Mouse (Mus musculus): ENCODE measurements around the gene Psmd11. TPM values are rescaled to one million over a fixed set of nuclear protein-coding genes. Genes with fewer than 3 reads are reported as not detected.
"Not testable (repeated sequence)": the region's sequence is repeated elsewhere in the genome, so short reads cannot be mapped to it uniquely, and the experiment has no call there.

Psmd11 gene
- polyA plus RNA-seq, 1 experiment from 2014 or later = 215 TPM

DNA sequence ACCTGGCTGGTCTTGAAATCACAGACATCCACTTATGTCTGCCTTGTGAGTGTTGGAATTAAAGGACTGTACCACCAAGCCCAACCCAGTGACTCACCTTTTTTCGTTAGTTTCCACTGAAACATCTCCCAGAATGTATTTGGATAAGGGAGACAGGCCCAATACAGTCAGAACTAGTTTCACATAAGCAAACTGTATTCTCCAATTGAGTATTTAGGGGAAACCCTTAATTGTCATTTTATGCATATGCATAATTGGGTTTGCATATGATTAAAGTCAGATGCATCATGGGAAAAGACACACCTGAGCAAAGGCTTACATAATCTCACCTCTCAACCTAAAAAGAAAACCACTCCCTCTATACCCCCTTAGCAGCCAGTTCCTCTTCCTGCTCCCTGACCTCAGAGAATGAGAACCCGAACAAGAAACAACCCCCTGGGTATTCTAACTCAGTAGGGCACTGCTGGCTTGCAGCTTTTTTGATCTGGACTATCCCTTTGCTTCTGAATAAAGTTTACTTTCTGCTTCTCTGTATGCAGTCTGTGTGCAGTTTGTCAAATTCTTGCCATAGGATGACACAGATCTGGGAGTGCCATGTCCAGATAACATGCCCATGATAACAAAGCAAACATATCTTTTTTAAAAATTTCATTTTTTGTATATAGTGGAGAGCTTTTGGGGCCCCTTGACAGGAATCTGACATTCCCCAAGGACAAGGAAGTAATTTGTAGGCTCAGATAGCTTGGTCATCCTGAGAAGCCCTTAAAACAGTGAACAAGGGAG lies 8.0 kb upstream of the Psmd11 start:
- Histone ChIP-seq H3K4me3 (ENCODE audit: low read depth, low read length) (no peak overlapping the region), H3K27me3 (ENCODE audit: control insufficient read depth, insufficient read depth, low read length) (no peaks in the 10 kb centered on the region), H3K36me3 (ENCODE audit: control insufficient read depth, insufficient read depth, low read length) (peaks cover 10% of the 10 kb centered on the region), H3K9ac (ENCODE audit: low read depth, low read length) (no peak overlapping the region), H3K9me3 (replicated peaks; ENCODE audit: control insufficient read depth, low read length) (0 out of 2 replicates have a peak, but pooled peaks cover 4% of the 10 kb centered on the region), H3K4me2 (no peak overlapping the region), H3K27ac (ENCODE audit: low read depth, low read length) (no peak overlapping the region), H3K4me1 (ENCODE audit: control insufficient read depth, insufficient read depth, low read length) (no peaks in the 10 kb centered on the region)
- WGBS (ENCODE audit: insufficient replicate concordance) = 67% methylated on average over 2 of the region's 2 CpGs
- ATAC-seq (replicated peaks; ENCODE audit: insufficient number of reproducible peaks, low FRiP score, low TSS enrichment) = no peak

DNA sequence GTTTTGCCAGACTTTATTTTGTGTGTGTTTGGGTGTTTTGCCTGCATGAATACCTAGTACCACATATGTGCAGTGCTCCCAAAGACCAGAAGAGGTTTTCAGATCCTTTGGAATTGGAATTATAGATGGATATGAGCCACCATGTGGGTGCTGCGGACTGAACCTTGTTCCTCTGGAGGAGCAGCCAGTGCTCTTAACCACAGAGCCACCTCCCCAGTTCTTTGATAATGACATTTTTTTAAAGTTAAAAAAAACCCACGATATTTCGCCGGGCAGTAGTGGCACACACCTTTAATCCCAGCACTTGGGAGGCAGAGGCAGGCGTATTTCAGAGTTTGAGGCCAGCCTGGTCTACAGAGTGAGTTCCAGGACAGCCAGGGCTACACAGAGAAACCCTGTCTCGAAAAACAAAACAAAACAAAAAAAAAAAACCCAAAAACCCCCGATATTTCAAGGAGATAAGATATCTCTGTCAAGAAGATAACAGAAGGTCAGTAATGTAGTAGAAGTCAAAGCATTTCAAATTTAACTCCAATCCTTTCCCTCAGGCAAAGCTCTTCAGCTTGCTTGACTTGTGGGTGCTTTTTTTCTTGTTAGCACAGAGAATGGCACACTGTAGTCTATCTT lies 6.9 kb upstream of the Psmd11 start:
- Histone ChIP-seq H3K9me3 (replicated peaks; ENCODE audit: control insufficient read depth, low read length) (0 out of 2 replicates have a peak, but pooled peaks cover 4% of the 10 kb centered on the region), H3K27me3 (ENCODE audit: control insufficient read depth, insufficient read depth, low read length) (no peaks in the 10 kb centered on the region), H3K4me1 (ENCODE audit: control insufficient read depth, insufficient read depth, low read length) (no peaks in the 10 kb centered on the region), H3K4me3 (ENCODE audit: low read depth, low read length) (no peak overlapping the region), H3K36me3 (ENCODE audit: control insufficient read depth, insufficient read depth, low read length) (peaks cover 7% of the 10 kb centered on the region; the same call in 1 of the 2 replicates), H3K9ac (ENCODE audit: low read depth, low read length) (no peak overlapping the region), H3K27ac (ENCODE audit: low read depth, low read length) (no peak overlapping the region), H3K4me2 (no peak overlapping the region)
- ATAC-seq (replicated peaks; ENCODE audit: insufficient number of reproducible peaks, low FRiP score, low TSS enrichment) = no peak
- WGBS (ENCODE audit: insufficient replicate concordance) = 73% methylated on average over 7 of the region's 7 CpGs

DNA sequence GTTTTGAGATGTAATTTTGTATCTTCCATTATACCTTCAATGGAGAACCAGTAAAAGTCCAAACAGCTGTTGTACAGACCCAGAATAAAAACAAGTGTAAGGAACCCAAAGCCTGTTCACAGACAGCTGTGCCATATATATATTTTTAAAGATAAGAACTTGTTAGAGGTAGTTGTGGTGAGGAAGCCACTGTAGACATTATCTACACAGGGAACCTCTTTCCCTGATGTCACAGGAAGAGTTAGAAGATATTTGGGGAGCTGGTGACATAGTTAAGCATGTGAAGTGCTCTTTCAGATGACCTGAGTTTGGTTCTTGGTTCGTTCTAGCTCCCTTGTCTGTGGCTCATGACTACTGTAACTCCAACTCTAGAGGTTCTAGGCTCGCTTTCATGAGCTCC lies 3.7 kb upstream of the Psmd11 start:
- no peaks in the 10 kb centered on the region for H3K36me3 ChIP-seq (ENCODE audit: control insufficient read depth, insufficient read depth, low read length)
- 72% methylated on average over 2 of the region's 2 CpGs for WGBS (ENCODE audit: insufficient replicate concordance)
- no peaks in the 10 kb centered on the region for H3K9me3 ChIP-seq (replicated peaks; ENCODE audit: control insufficient read depth, low read length)
- H3K27me3 ChIP-seq (ENCODE audit: control insufficient read depth, insufficient read depth, low read length) = no peaks in the 10 kb centered on the region
- H3K4me2 ChIP-seq = no peak overlapping the region
- H3K27ac ChIP-seq (ENCODE audit: low read depth, low read length) = no peak overlapping the region
- ATAC-seq (replicated peaks; ENCODE audit: insufficient number of reproducible peaks, low FRiP score, low TSS enrichment) = no peak
- no peak overlapping the region for H3K9ac ChIP-seq (ENCODE audit: low read depth, low read length)
- H3K4me1 ChIP-seq (ENCODE audit: control insufficient read depth, insufficient read depth, low read length) = no peaks in the 10 kb centered on the region
- no peak overlapping the region for H3K4me3 ChIP-seq (ENCODE audit: low read depth, low read length)

DNA sequence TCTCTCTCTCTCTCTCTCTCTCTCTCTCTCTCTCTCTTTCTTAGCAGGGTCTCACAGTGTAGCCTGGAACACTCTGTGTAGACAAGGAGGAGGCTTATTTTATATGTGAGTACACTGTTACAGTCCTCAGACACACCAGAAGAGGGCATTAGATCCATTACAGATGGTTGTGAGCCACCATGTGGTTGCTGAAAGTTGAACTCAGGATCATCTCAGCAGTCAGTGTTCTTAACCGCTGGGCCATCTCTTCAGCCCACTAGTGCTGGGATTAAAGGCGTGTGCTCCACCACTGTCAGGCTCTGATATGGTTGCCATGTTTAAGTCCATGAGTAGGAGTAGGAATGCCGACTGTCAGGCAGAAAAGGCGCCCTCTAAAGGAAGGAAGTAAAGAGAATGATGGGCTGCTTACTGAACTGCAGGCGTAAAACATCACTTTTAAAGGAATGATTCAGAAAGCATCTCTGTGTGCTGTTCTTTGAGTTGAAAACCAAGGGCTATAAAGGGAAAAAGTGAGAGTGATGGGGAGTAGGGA lies 3.1 kb upstream of the Psmd11 start:
- no peak for ATAC-seq (replicated peaks; ENCODE audit: insufficient number of reproducible peaks, low FRiP score, low TSS enrichment)
- H3K36me3 ChIP-seq (ENCODE audit: control insufficient read depth, insufficient read depth, low read length) = no peaks in the 10 kb centered on the region
- no peaks in the 10 kb centered on the region for H3K4me1 ChIP-seq (ENCODE audit: control insufficient read depth, insufficient read depth, low read length)
- no peak overlapping the region for H3K4me3 ChIP-seq (ENCODE audit: low read depth, low read length)
- H3K27me3 ChIP-seq (ENCODE audit: control insufficient read depth, insufficient read depth, low read length) = no peaks in the 10 kb centered on the region
- H3K27ac ChIP-seq (ENCODE audit: low read depth, low read length) = no peak overlapping the region
- no peak overlapping the region for H3K9ac ChIP-seq (ENCODE audit: low read depth, low read length)
- H3K4me2 ChIP-seq = no peak overlapping the region
- WGBS (ENCODE audit: insufficient replicate concordance) = 52% methylated on average over 5 of the region's 5 CpGs
- no peaks in the 10 kb centered on the region for H3K9me3 ChIP-seq (replicated peaks; ENCODE audit: control insufficient read depth, low read length)

DNA sequence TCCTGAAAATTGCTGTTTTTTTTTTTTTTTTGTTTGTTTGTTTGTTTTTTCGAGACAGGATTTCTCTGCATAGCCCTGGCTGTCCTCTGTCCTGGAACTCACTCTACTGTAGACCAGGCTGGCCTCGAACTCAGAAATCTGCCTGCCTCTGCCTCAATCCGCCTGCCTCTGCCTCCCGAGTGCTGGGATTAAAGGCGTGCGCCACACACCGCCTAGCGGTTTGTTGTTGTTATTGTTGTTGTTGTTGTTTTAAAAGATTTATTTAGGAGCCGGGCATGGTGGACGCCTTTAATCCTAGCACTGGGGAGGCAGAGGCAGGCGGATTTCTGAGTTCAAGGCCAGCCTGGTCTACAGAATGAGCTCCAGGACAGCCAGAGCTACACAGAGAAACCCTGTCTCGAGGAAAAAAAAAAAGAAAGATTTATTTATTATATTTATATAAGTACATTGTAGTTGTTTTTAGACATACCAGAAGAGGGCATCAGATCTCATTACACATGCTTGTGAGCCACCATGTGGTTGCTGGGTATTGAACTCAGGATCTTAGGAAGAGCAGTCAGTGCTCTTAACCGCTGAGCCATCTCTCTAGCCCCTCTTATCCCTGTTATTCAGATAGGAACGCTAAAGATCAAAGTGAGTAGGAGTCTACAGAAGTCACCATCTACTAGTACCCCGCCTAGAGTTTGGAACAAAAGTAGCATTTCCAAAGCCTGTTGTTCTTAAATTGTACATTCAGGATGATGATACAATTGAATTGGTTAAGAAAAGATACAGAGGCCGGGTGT lies 2.2 kb upstream of the Psmd11 start:
- 76% methylated on average over 16 of the region's 16 CpGs for WGBS (ENCODE audit: insufficient replicate concordance)
- not testable (repeated sequence) for H3K9ac ChIP-seq (ENCODE audit: low read depth, low read length); ATAC-seq (replicated peaks; ENCODE audit: insufficient number of reproducible peaks, low FRiP score, low TSS enrichment); H3K36me3 ChIP-seq (ENCODE audit: control insufficient read depth, insufficient read depth, low read length); H3K9me3 ChIP-seq (replicated peaks; ENCODE audit: control insufficient read depth, low read length); H3K27me3 ChIP-seq (ENCODE audit: control insufficient read depth, insufficient read depth, low read length); H3K4me1 ChIP-seq (ENCODE audit: control insufficient read depth, insufficient read depth, low read length); H3K4me3 ChIP-seq (ENCODE audit: low read depth, low read length); H3K27ac ChIP-seq (ENCODE audit: low read depth, low read length); H3K4me2 ChIP-seq

DNA sequence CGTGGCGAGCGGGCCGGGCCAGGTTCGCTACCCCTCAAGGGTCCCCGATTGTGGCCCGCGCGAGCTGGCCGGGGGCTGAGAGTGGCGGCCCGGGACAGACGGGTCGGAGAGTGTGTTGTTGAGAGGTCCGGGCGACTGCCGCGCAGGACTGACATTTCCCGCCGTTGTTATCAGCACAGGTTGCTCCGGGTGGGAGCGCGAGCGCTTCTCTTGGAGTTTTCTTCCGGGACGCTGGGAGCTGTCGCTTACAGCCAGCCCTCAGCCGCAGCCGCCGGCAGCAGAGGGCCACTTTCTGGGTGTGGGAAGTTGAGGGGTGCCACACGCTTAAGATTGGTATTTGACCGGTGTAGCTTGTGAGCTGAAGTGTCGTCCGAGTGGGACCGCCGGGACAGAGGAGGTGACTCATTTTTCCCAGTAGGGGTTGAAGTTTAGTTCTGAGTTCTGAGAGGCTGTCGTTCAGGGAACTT lies 627 bp downstream of the Psmd11 start:
- H3K4me2 ChIP-seq = peak overlapping the region; percentile 73
- peaks cover 12% of the 10 kb centered on the region for H3K36me3 ChIP-seq (ENCODE audit: control insufficient read depth, insufficient read depth, low read length)
- H3K9ac ChIP-seq (ENCODE audit: low read depth, low read length) = peak overlapping the region; percentile 95
- H3K4me3 ChIP-seq (ENCODE audit: low read depth, low read length) = peak overlapping the region; percentile 97
- H3K27ac ChIP-seq (ENCODE audit: low read depth, low read length) = peak overlapping the region; percentile 89
- no peaks in the 10 kb centered on the region for H3K4me1 ChIP-seq (ENCODE audit: control insufficient read depth, insufficient read depth, low read length)
- WGBS (ENCODE audit: insufficient replicate concordance) = under 1% methylated on average over 37 of the region's 37 CpGs
- H3K27me3 ChIP-seq (ENCODE audit: control insufficient read depth, insufficient read depth, low read length) = no peaks in the 10 kb centered on the region
- peak; percentile 58 for ATAC-seq (replicated peaks; ENCODE audit: insufficient number of reproducible peaks, low FRiP score, low TSS enrichment)
- H3K9me3 ChIP-seq (replicated peaks; ENCODE audit: control insufficient read depth, low read length) = no peaks in the 10 kb centered on the region

DNA sequence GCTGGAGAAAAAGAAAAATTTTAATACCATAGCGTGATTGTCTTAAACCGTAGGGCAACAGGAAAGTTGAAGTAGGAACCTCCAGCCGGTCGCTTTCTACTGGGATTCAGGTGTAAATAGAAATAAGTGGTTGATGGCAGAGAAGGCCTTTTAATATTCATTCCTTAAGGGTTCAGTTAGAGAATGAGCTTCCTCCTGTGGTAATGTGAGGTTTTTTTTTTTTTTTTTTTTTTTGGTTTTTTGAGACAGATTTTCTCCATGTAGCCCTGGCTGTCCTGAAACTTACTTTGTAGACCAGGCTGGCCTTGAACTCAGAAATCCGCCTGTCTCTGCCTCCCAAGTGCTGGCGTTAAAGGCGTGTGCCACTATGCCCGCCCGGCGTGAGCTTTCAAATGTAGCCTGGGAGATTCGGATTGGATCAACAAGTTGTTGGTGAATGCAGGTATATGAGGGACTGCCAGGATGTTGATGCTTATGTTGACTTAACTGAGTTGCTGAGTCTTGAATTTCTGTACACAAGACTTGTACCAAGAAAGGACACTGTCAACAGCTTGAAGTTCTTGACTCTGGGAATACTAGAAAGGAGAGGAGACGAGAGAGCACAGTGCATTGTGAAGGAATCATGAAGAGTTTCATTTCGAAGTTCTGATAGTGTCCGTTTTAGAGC lies 1.2 kb downstream of the Psmd11 start:
- 55% methylated on average over 14 of the region's 14 CpGs for WGBS (ENCODE audit: insufficient replicate concordance)
- ATAC-seq (replicated peaks; ENCODE audit: insufficient number of reproducible peaks, low FRiP score, low TSS enrichment) = no peak
- H3K4me3 ChIP-seq (ENCODE audit: low read depth, low read length) = peak overlapping the region; percentile 97
- 0 out of 2 replicates have a peak overlapping the region, but pooled peaks have one; percentile 89 for H3K27ac ChIP-seq (ENCODE audit: low read depth, low read length)
- no peaks in the 10 kb centered on the region for H3K4me1 ChIP-seq (ENCODE audit: control insufficient read depth, insufficient read depth, low read length)
- H3K27me3 ChIP-seq (ENCODE audit: control insufficient read depth, insufficient read depth, low read length) = no peaks in the 10 kb centered on the region
- H3K36me3 ChIP-seq (ENCODE audit: control insufficient read depth, insufficient read depth, low read length) = peaks cover 12% of the 10 kb centered on the region
- peak overlapping the region; percentile 73 for H3K4me2 ChIP-seq
- no peaks in the 10 kb centered on the region for H3K9me3 ChIP-seq (replicated peaks; ENCODE audit: control insufficient read depth, low read length)
- H3K9ac ChIP-seq (ENCODE audit: low read depth, low read length) = peak overlapping the region; percentile 95

DNA sequence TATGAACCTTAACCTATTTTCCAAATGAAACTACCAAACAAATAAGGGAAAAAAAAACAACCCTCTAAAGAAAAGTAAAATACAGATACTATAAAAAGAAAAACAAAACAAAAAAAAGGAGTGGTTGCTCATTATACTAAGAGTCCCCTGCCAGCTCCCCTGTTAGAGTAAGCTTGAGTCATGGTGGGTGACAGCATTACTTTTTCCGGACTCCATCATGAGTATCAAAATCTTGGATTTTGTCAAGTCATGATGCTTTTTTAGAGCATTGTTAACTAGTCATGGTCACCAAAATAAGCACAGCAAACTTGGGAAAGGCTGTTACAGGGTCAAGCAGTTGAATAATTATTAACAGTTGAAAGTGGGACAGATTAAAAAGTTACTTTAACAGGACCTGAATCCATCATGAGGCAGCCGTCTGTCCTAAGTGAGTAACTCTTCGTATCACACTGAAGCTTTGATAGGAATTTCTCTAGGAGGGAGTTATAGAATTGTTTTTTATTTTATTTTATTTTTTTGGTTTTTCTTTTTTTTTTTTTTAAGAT lies 2.0 kb downstream of the Psmd11 start:
- H3K4me1 ChIP-seq (ENCODE audit: control insufficient read depth, insufficient read depth, low read length) = no peaks in the 10 kb centered on the region
- H3K9ac ChIP-seq (ENCODE audit: low read depth, low read length) = no peak overlapping the region
- H3K27ac ChIP-seq (ENCODE audit: low read depth, low read length) = no peak overlapping the region
- 94% methylated on average over 3 of the region's 3 CpGs for WGBS (ENCODE audit: insufficient replicate concordance)
- no peaks in the 10 kb centered on the region for H3K27me3 ChIP-seq (ENCODE audit: control insufficient read depth, insufficient read depth, low read length)
- no peak for ATAC-seq (replicated peaks; ENCODE audit: insufficient number of reproducible peaks, low FRiP score, low TSS enrichment)
- H3K9me3 ChIP-seq (replicated peaks; ENCODE audit: control insufficient read depth, low read length) = no peaks in the 10 kb centered on the region
- peaks cover 12% of the 10 kb centered on the region for H3K36me3 ChIP-seq (ENCODE audit: control insufficient read depth, insufficient read depth, low read length)
- no peak overlapping the region for H3K4me3 ChIP-seq (ENCODE audit: low read depth, low read length)
- no peak overlapping the region for H3K4me2 ChIP-seq

All from heart, embryonic 11.5 days (tissue).